Mouse (Mus musculus): Measurements from ENCODE around the gene Tnpo1. TPM values are rescaled to one million over a fixed set of nuclear protein-coding genes. Genes with fewer than 3 reads are reported as not detected.
A peak's percentile ranks its signal among the peaks of the same experiment; 100 is the strongest.
"Not testable (repeated sequence)": the region's sequence is repeated elsewhere in the genome, so short reads cannot be mapped to it uniquely, and the experiment has no call there.

The Tnpo1 gene
- total RNA-seq, 2 experiments from 2014 or later: 89.8 to 94.3 TPM

- peak; percentile 86 for ATAC-seq (ENCODE audit: poor library complexity, severe bottlenecking)
Observed at GRCm38 (mm10) chr13:98832451-98833450, 93.4 kb downstream of the Tnpo1 start.

GRCm38 (mm10) chr13:98829026-98829425 lies 97.2 kb downstream of the Tnpo1 start:
- not testable (repeated sequence) for ATAC-seq (ENCODE audit: poor library complexity, severe bottlenecking)

GRCm38 (mm10) chr13:98825574-98825973 lies 100.6 kb downstream of the Tnpo1 start:
- no peak for ATAC-seq (ENCODE audit: poor library complexity, severe bottlenecking)

GRCm38 (mm10) chr13:98819094-98819493 lies 107.1 kb downstream of the Tnpo1 start:
- ATAC-seq (ENCODE audit: poor library complexity, severe bottlenecking): peak; percentile 27; the same call in 1 of the 2 replicates

- no peak for ATAC-seq (ENCODE audit: poor library complexity, severe bottlenecking)
Observed at GRCm38 (mm10) chr13:98818205-98818604, 108.0 kb downstream of the Tnpo1 start.

- ATAC-seq (ENCODE audit: poor library complexity, severe bottlenecking): no peak
Observed at GRCm38 (mm10) chr13:98817766-98818165, 108.4 kb downstream of the Tnpo1 start.

- not testable (repeated sequence) for ATAC-seq (ENCODE audit: poor library complexity, severe bottlenecking)
Observed at GRCm38 (mm10) chr13:98816981-98817660, 109.1 kb downstream of the Tnpo1 start.

- no peak for ATAC-seq (ENCODE audit: poor library complexity, severe bottlenecking)
Observed at GRCm38 (mm10) chr13:98816571-98816970, 109.6 kb downstream of the Tnpo1 start.

GRCm38 (mm10) chr13:98815147-98815785 lies 110.9 kb downstream of the Tnpo1 start, which contains the start of gene Fcho2:
Fcho2 (minus strand) TSS chr13:98815449.
- ATAC-seq (ENCODE audit: poor library complexity, severe bottlenecking): peak; percentile 71

- ATAC-seq (ENCODE audit: poor library complexity, severe bottlenecking): peak; percentile 48
Observed at GRCm38 (mm10) chr13:98814275-98815040, 111.7 kb downstream of the Tnpo1 start.

- ATAC-seq (ENCODE audit: poor library complexity, severe bottlenecking): no peak
Observed at GRCm38 (mm10) chr13:98813596-98814274, 112.4 kb downstream of the Tnpo1 start.

GRCm38 (mm10) chr13:98813167-98813566 lies 113.0 kb downstream of the Tnpo1 start:
- no peak for ATAC-seq (ENCODE audit: poor library complexity, severe bottlenecking)

- ATAC-seq (ENCODE audit: poor library complexity, severe bottlenecking): no peak; the same call in 1 of the 2 replicates
Observed at GRCm38 (mm10) chr13:98812285-98812684, 113.9 kb downstream of the Tnpo1 start.

GRCm38 (mm10) chr13:98810143-98810542 lies 116.0 kb downstream of the Tnpo1 start:
- peak; percentile 38 for ATAC-seq (ENCODE audit: poor library complexity, severe bottlenecking)

GRCm38 (mm10) chr13:98809087-98809486 lies 117.1 kb downstream of the Tnpo1 start:
- no peak for ATAC-seq (ENCODE audit: poor library complexity, severe bottlenecking)

GRCm38 (mm10) chr13:98804480-98804879 lies 121.7 kb downstream of the Tnpo1 start:
- ATAC-seq (ENCODE audit: poor library complexity, severe bottlenecking): no peak

- ATAC-seq (ENCODE audit: poor library complexity, severe bottlenecking): peak; percentile 98
Observed at GRCm38 (mm10) chr13:98803699-98804098, 122.5 kb downstream of the Tnpo1 start.

- peak; percentile 46 for ATAC-seq (ENCODE audit: poor library complexity, severe bottlenecking)
Observed at GRCm38 (mm10) chr13:98802957-98803356, 123.2 kb downstream of the Tnpo1 start.

GRCm38 (mm10) chr13:98795511-98795910 lies 130.7 kb downstream of the Tnpo1 start:
- no peak for ATAC-seq (ENCODE audit: poor library complexity, severe bottlenecking)

- ATAC-seq (ENCODE audit: poor library complexity, severe bottlenecking): no peak
Observed at GRCm38 (mm10) chr13:98792864-98793263, 133.3 kb downstream of the Tnpo1 start.
